Mouse (Mus musculus) midbrain, postnatal 0 days (tissue): ENCODE data around the gene Xylt1. TPM values are rescaled to one million over a fixed set of nuclear protein-coding genes. Genes with fewer than 3 reads are reported as not detected.
A peak's percentile ranks its signal among the peaks of the same experiment; 100 is the strongest.

Experiments used
- ATAC-seq: fragments of 200-750 bp; cut with Nextera tagmentation; 2 replicates; pipeline ENCODE4 v1.8.0; 2017; ENCODE audit warnings: moderate number of reproducible peaks, mild to moderate bottlenecking, moderate TSS enrichment, moderate library complexity; ENCODE audit not compliant: low FRiP score
- DNase-seq: peaks from one replicate; pipeline ENCODE4 v3.0.0-alpha.2; 2015; ENCODE audit warnings: low spot score
- H3K27ac ChIP-seq: fragments of 300-500 bp; sonication (generic); 2 replicates; pipeline ENCODE4 v1.5.1; 2014; ENCODE audit warnings: low read depth, mild to moderate bottlenecking, low read length, mixed read lengths
- H3K27me3 ChIP-seq: fragments of 300-500 bp; sonication (generic); 2 replicates; pipeline ENCODE4 v1.6.1; 2014; ENCODE audit warnings: low read length, control low read depth, mixed read lengths; ENCODE audit not compliant: insufficient read depth
- H3K36me3 ChIP-seq: fragments of 300-500 bp; sonication (generic); 2 replicates; pipeline ENCODE4 v1.6.1; 2014; ENCODE audit warnings: low read length, control low read depth, mixed read lengths; ENCODE audit not compliant: insufficient read depth
- H3K4me1 ChIP-seq: fragments of 300-500 bp; sonication (generic); 2 replicates; pipeline ENCODE4 v1.6.1; 2014; ENCODE audit warnings: mild to moderate bottlenecking, control low read depth, antibody characterized with exemption, low read length, mixed read lengths; ENCODE audit not compliant: insufficient read depth
- H3K4me2 ChIP-seq: fragments of 300-500 bp; sonication (generic); 2 replicates; pipeline ENCODE4 v1.6.1; 2014; ENCODE audit warnings: low read depth, mild to moderate bottlenecking, low read length, mixed read lengths; ENCODE audit not compliant: poor library complexity, severe bottlenecking
- H3K4me3 ChIP-seq: fragments of 300-500 bp; sonication (generic); 2 replicates; pipeline ENCODE4 v1.5.1; 2014; ENCODE audit warnings: low read depth, mild to moderate bottlenecking, low read length, moderate library complexity
- H3K9ac ChIP-seq: fragments of 300-500 bp; sonication (generic); replicated peaks from 2 replicates; pipeline ENCODE4 v1.6.1; 2014; ENCODE audit warnings: mild to moderate bottlenecking, low read length, moderate library complexity, mixed read lengths; ENCODE audit not compliant: poor library complexity, severe bottlenecking
- H3K9me3 ChIP-seq: fragments of 300-500 bp; sonication (generic); 2 replicates; pipeline ENCODE4 v1.6.1; 2016; ENCODE audit warnings: low read length, control low read depth
- CTCF ChIP-seq: IDR thresholded peaks from 2 replicates; pipeline ENCODE4 v1.5.1; 2016; ENCODE audit warnings: antibody characterized with exemption, mild to moderate bottlenecking
- WGBS: fragments of 180-500 bp; shearing (Covaris S2); extraction: QIAGEN DNeasy Blood & Tissue Kit; methylation state at CpG from one replicate; pipeline ENCODE4 v1.1.7; 2014; 5-methylcytosine and 5-hydroxymethylcytosine counted together
- polyA plus RNA-seq: library from polyadenylated mRNA; unstranded; fragments of >200 nt; fragmentation: Nextera tagmentation; extraction: Ambion mirVana; gene quantifications from 2 replicates; pipeline ENCODE4 v1.2.1, GENCODE M21; 2015
- total RNA-seq: library from RNA; depleted of rRNA; stranded (reverse); fragments of >200 nt; gene quantifications from 2 replicates; pipeline ENCODE4 v1.2.3, GENCODE M21; 2014

The Xylt1 gene
- total and polyA plus RNA-seq, 2 experiments from 2014 or later, result 2.5 to 16.4 TPM

- H3K27me3 ChIP-seq, result no peaks in the 10 kb centered on the region
- no peak overlapping the region for H3K4me2 ChIP-seq
- no peak overlapping the region for H3K9ac ChIP-seq
- peak; percentile 26 for DNase-seq
- no peak for TF ChIP-seq CTCF
- H3K9me3 ChIP-seq, result no peaks in the 10 kb centered on the region
- 54% methylated on average over 6 of the region's 6 CpGs for WGBS
- no peaks in the 10 kb centered on the region for H3K36me3 ChIP-seq
- H3K27ac ChIP-seq, result no peak overlapping the region
- ATAC-seq, result no peak
- no peaks in the 10 kb centered on the region for H3K4me1 ChIP-seq
- no peak overlapping the region for H3K4me3 ChIP-seq
These were observed 12.0 kb upstream of the Xylt1 start for GRCm38 (mm10) chr7:117368647-117369289.

GRCm38 (mm10) chr7:117369290-117369941 lies 11.4 kb upstream of the Xylt1 start:
- H3K4me3 ChIP-seq, result no peak overlapping the region
- ATAC-seq, result no peak
- WGBS, result 77% methylated on average over 5 of the region's 5 CpGs
- no peak overlapping the region for H3K9ac ChIP-seq
- H3K36me3 ChIP-seq, result no peaks in the 10 kb centered on the region
- H3K4me1 ChIP-seq, result no peaks in the 10 kb centered on the region
- no peak for DNase-seq
- no peak overlapping the region for H3K27ac ChIP-seq
- TF ChIP-seq CTCF, result no peak
- no peaks in the 10 kb centered on the region for H3K27me3 ChIP-seq
- no peak overlapping the region for H3K4me2 ChIP-seq
- no peaks in the 10 kb centered on the region for H3K9me3 ChIP-seq

GRCm38 (mm10) chr7:117375886-117376309 lies 4.9 kb upstream of the Xylt1 start:
- Histone ChIP-seq H3K4me2 (no peak overlapping the region), H3K27ac (no peak overlapping the region), H3K4me1 (no peaks in the 10 kb centered on the region), H3K9ac (no peak overlapping the region), H3K4me3 (no peak overlapping the region), H3K27me3 (peaks cover 4% of the 10 kb centered on the region; the same call in 1 of the 2 replicates), H3K36me3 (no peaks in the 10 kb centered on the region), H3K9me3 (no peaks in the 10 kb centered on the region)
- ATAC-seq, result no peak
- DNase-seq, result peak; percentile 83
- WGBS, result 30% methylated on average over 9 of the region's 9 CpGs
- TF ChIP-seq CTCF, result peak; percentile 87

- TF ChIP-seq CTCF, result no peak
- DNase-seq (no peak), ATAC-seq (no peak)
- H3K27ac ChIP-seq, result no peak overlapping the region
- H3K4me1 ChIP-seq, result 0 out of 2 replicates have a peak, but pooled peaks cover under 1% of the 10 kb centered on the region
- H3K4me2 ChIP-seq, result no peak overlapping the region
- H3K27me3 ChIP-seq, result peaks cover 4% of the 10 kb centered on the region; the same call in 1 of the 2 replicates
- no peaks in the 10 kb centered on the region for H3K36me3 ChIP-seq
- no peak overlapping the region for H3K9ac ChIP-seq
- WGBS, result 90% methylated on average over 3 of the region's 3 CpGs
- H3K4me3 ChIP-seq, result no peak overlapping the region
- no peaks in the 10 kb centered on the region for H3K9me3 ChIP-seq
These were observed 3.6 kb upstream of the Xylt1 start for GRCm38 (mm10) chr7:117377138-117377537.

GRCm38 (mm10) chr7:117380036-117380417 lies 752 bp upstream of the Xylt1 start:
- H3K9me3 ChIP-seq, result no peaks in the 10 kb centered on the region
- peak overlapping the region; percentile 77 for H3K4me3 ChIP-seq
- no peak overlapping the region for H3K27ac ChIP-seq
- DNase-seq, result no peak
- peaks cover 4% of the 10 kb centered on the region; the same call in 1 of the 2 replicates for H3K27me3 ChIP-seq
- no peak for ATAC-seq
- H3K9ac ChIP-seq, result peak overlapping the region; percentile 87; the same call in 1 of the 2 replicates
- TF ChIP-seq CTCF, result no peak
- peak overlapping the region; percentile 89 for H3K4me2 ChIP-seq
- no peaks in the 10 kb centered on the region for H3K36me3 ChIP-seq
- WGBS, result 12% methylated on average over 7 of the region's 7 CpGs
- peaks cover 8% of the 10 kb centered on the region; the same call in 1 of the 2 replicates for H3K4me1 ChIP-seq
